Mouse (Mus musculus) megakaryocyte progenitor cell, adult 5-6 weeks (primary cell): ENCODE measurements around the gene Osbpl8. TPM values are rescaled to one million over a fixed set of nuclear protein-coding genes. Genes with fewer than 3 reads are reported as not detected.

Experiments used
- ATAC-seq: replicated peaks from 2 replicates; pipeline ENCODE4 v1.8.0; 2016; ENCODE audit warnings: mild to moderate bottlenecking, moderate TSS enrichment, inconsistent platforms; ENCODE audit not compliant: poor library complexity
- total RNA-seq, 2 experiments: library from RNA; stranded (forward) in 1 of 2; stranded (reverse) in 1 of 2; fragments of 157-497, 149-512 nt in 1 of 2; fragments of 200-1000 nt in 1 of 2; gene quantifications; 2 replicates each; pipeline versions ENCODE4 v1.2.3 to v1.2.4; 2015 to 2017

Gene Osbpl8
- total RNA-seq, 2 experiments from 2014 or later = 80.2 to 90.9 TPM

- no peak for ATAC-seq
Measured at GRCm38 (mm10) chr10:111301041-111301440, 136.5 kb downstream of the Osbpl8 start.

GRCm38 (mm10) chr10:111302486-111302885 is 137.9 kb downstream of the Osbpl8 start:
- ATAC-seq = no peak

GRCm38 (mm10) chr10:111308850-111309501 is 144.4 kb downstream of the Osbpl8 start:
- ATAC-seq = no peak

- no peak for ATAC-seq
Measured at GRCm38 (mm10) chr10:111313282-111313681, 148.7 kb downstream of the Osbpl8 start.

GRCm38 (mm10) chr10:111314636-111315395 is 150.3 kb downstream of the Osbpl8 start:
- no peak for ATAC-seq

GRCm38 (mm10) chr10:111315940-111316339 is 151.4 kb downstream of the Osbpl8 start:
- ATAC-seq = no peak

- ATAC-seq = no peak
Measured at GRCm38 (mm10) chr10:111318021-111318420, 153.5 kb downstream of the Osbpl8 start.

GRCm38 (mm10) chr10:111318805-111319500 is 154.4 kb downstream of the Osbpl8 start:
- ATAC-seq = no peak

GRCm38 (mm10) chr10:111320579-111320978 is 156.0 kb downstream of the Osbpl8 start:
- peak; percentile 60 for ATAC-seq

- ATAC-seq = no peak
Measured at GRCm38 (mm10) chr10:111327957-111328356, 163.4 kb downstream of the Osbpl8 start.

GRCm38 (mm10) chr10:111329326-111329725 is 164.8 kb downstream of the Osbpl8 start:
- ATAC-seq = no peak

GRCm38 (mm10) chr10:111334902-111335301 is 170.3 kb downstream of the Osbpl8 start:
- ATAC-seq = no peak

- peak; percentile 72; the same call in 1 of the 2 replicates for ATAC-seq
Measured at GRCm38 (mm10) chr10:111335517-111336352, 171.2 kb downstream of the Osbpl8 start.

- ATAC-seq = peak; percentile 75
Measured at GRCm38 (mm10) chr10:111336353-111336713, 171.8 kb downstream of the Osbpl8 start.

- no peak for ATAC-seq
Measured at GRCm38 (mm10) chr10:111339296-111339695, 174.7 kb downstream of the Osbpl8 start.

- ATAC-seq = no peak
Measured at GRCm38 (mm10) chr10:111341761-111342160, 177.2 kb downstream of the Osbpl8 start.

- ATAC-seq = no peak
Measured at GRCm38 (mm10) chr10:111343555-111343954, 179.0 kb downstream of the Osbpl8 start.
